Mouse (Mus musculus): ENCODE data around the gene Ogfrl1. TPM values are rescaled to one million over a fixed set of nuclear protein-coding genes. Genes with fewer than 3 reads are reported as not detected.

Gene Ogfrl1
- 1.6 and 1.9 TPM in 2 replicates for polyA plus RNA-seq (2015; fragmentation: Nextera tagmentation; extraction: Ambion mirVana)

DNA sequence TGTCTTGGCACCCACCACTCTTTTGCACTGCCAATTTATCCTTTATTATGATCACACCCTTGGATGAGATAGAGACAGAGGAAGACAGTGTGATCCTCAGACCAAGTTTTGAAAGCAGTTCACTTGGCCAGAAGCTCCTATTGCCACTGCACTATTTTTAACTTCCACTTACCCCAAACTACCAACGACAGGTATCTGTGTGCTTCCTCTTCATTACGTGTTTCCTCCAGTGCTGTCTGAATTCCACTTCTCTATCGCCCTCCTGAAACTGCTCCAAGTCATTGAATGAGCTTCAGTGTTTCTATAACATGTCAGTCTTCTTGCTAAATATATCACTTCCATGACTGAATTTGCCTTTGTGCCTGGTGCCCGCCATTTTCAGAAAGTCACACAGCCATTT, at the start of gene Ogfrl1:
Gene Ogfrl1 (minus strand): TSS at position 150 of the 400 bp plus-strand sequence.
- H3K9me3 ChIP-seq (ENCODE audit: control insufficient read depth, low read length), result no peaks in the 10 kb centered on the region
- 82% methylated on average over 4 of the region's 4 CpGs for WGBS
- H3K36me3 ChIP-seq (ENCODE audit: control insufficient read depth, insufficient read depth, low read length), result no peaks in the 10 kb centered on the region
- no peak within 1 kb of the TSS for H3K4me2 ChIP-seq (ENCODE audit: low read depth, low read length)
- no peaks in the 10 kb centered on the region for H3K4me1 ChIP-seq (ENCODE audit: control insufficient read depth, insufficient read depth, low read length)
- H3K27ac ChIP-seq (ENCODE audit: low read length), result no peak within 1 kb of the TSS
- no peaks in the 10 kb centered on the region for H3K27me3 ChIP-seq (replicated peaks; ENCODE audit: control insufficient read depth, insufficient read depth, low read length)
- H3K4me3 ChIP-seq (ENCODE audit: low read length), result no peak within 1 kb of the TSS
- no peak within 1 kb of the TSS for H3K9ac ChIP-seq (ENCODE audit: low read depth, low read length)
- no peak for ATAC-seq

GRCm38 (mm10) chr1:23445736-23446424, 48.3 kb upstream of the Ogfrl1 start:
- H3K4me2 ChIP-seq (ENCODE audit: low read depth, low read length), result no peak overlapping the region
- no peak overlapping the region for H3K9ac ChIP-seq (ENCODE audit: low read depth, low read length)
- no peak overlapping the region for H3K4me3 ChIP-seq (ENCODE audit: low read length)
- no peaks in the 10 kb centered on the region for H3K27me3 ChIP-seq (replicated peaks; ENCODE audit: control insufficient read depth, insufficient read depth, low read length)
- WGBS, result 75% methylated on average over 5 of the region's 5 CpGs
- H3K4me1 ChIP-seq (ENCODE audit: control insufficient read depth, insufficient read depth, low read length), result no peaks in the 10 kb centered on the region
- ATAC-seq, result no peak
- no peak overlapping the region for H3K27ac ChIP-seq (ENCODE audit: low read length)
- H3K36me3 ChIP-seq (ENCODE audit: control insufficient read depth, insufficient read depth, low read length), result no peaks in the 10 kb centered on the region
- H3K9me3 ChIP-seq (ENCODE audit: control insufficient read depth, low read length), result no peaks in the 10 kb centered on the region

DNA sequence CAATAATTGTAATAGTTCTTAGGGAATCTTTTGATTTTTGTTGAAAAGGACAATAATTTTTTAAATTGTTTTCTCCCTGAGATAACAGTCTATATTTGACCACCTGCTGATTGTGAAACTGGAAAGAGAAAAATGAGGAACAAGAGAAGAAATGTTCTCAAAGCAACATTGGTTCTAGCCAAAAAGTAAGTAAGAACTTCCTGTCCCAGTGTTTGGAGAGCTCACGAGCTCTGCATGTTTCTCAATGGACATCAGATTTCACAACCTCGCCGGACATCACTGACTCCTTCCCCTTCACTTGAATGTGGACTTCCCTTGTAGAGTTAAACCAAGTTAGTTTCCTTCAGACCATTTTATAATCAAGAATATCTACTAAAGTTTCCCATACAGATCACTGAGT, 36.0 kb upstream of the Ogfrl1 start:
- Histone ChIP-seq H3K36me3 (ENCODE audit: control insufficient read depth, insufficient read depth, low read length) (no peaks in the 10 kb centered on the region), H3K4me1 (ENCODE audit: control insufficient read depth, insufficient read depth, low read length) (no peaks in the 10 kb centered on the region), H3K27me3 (replicated peaks; ENCODE audit: control insufficient read depth, insufficient read depth, low read length) (no peaks in the 10 kb centered on the region), H3K9ac (ENCODE audit: low read depth, low read length) (no peak overlapping the region), H3K4me3 (ENCODE audit: low read length) (no peak overlapping the region), H3K4me2 (ENCODE audit: low read depth, low read length) (no peak overlapping the region), H3K9me3 (ENCODE audit: control insufficient read depth, low read length) (no peaks in the 10 kb centered on the region), H3K27ac (ENCODE audit: low read length) (no peak overlapping the region)
- 81% methylated on average over 3 of the region's 3 CpGs for WGBS
- no peak for ATAC-seq

- WGBS, result 78% methylated on average over 2 of the region's 2 CpGs
- H3K36me3 ChIP-seq (ENCODE audit: control insufficient read depth, insufficient read depth, low read length), result no peaks in the 10 kb centered on the region
- H3K4me1 ChIP-seq (ENCODE audit: control insufficient read depth, insufficient read depth, low read length), result no peaks in the 10 kb centered on the region
- H3K27ac ChIP-seq (ENCODE audit: low read length), result no peak overlapping the region
- no peaks in the 10 kb centered on the region for H3K9me3 ChIP-seq (ENCODE audit: control insufficient read depth, low read length)
- no peak for ATAC-seq
- H3K4me3 ChIP-seq (ENCODE audit: low read length), result no peak overlapping the region
- no peaks in the 10 kb centered on the region for H3K27me3 ChIP-seq (replicated peaks; ENCODE audit: control insufficient read depth, insufficient read depth, low read length)
- H3K4me2 ChIP-seq (ENCODE audit: low read depth, low read length), result no peak overlapping the region
- no peak overlapping the region for H3K9ac ChIP-seq (ENCODE audit: low read depth, low read length)
These were observed 28.9 kb upstream of the Ogfrl1 start for GRCm38 (mm10) chr1:23426447-23426846.

DNA sequence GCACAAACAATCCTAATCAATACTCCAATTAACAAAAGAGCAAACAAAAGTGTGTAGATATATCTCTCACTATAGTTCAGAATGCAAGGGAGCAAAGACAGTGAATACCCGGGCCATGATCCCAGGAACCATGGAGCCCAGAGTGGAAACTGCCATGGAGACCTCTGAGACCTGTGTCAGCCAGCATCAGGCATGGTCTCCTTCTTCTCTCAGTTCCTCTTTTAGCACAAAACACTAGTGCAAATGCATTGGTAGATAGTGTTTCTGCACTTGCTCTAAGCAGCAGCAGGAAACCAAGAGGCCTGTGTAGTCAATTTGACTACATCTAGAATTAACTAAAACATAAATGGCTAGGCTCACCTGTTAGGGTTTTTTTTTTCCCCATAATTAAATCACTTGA, 21.4 kb upstream of the Ogfrl1 start:
- Histone ChIP-seq H3K4me2 (ENCODE audit: low read depth, low read length) (no peak overlapping the region), H3K27me3 (replicated peaks; ENCODE audit: control insufficient read depth, insufficient read depth, low read length) (no peaks in the 10 kb centered on the region), H3K27ac (ENCODE audit: low read length) (no peak overlapping the region), H3K36me3 (ENCODE audit: control insufficient read depth, insufficient read depth, low read length) (no peaks in the 10 kb centered on the region), H3K9ac (ENCODE audit: low read depth, low read length) (no peak overlapping the region), H3K4me1 (ENCODE audit: control insufficient read depth, insufficient read depth, low read length) (no peaks in the 10 kb centered on the region), H3K9me3 (ENCODE audit: control insufficient read depth, low read length) (no peaks in the 10 kb centered on the region), H3K4me3 (ENCODE audit: low read length) (no peak overlapping the region)
- no peak for ATAC-seq
- 83% methylated on average over 1 of the region's 1 CpGs for WGBS

DNA sequence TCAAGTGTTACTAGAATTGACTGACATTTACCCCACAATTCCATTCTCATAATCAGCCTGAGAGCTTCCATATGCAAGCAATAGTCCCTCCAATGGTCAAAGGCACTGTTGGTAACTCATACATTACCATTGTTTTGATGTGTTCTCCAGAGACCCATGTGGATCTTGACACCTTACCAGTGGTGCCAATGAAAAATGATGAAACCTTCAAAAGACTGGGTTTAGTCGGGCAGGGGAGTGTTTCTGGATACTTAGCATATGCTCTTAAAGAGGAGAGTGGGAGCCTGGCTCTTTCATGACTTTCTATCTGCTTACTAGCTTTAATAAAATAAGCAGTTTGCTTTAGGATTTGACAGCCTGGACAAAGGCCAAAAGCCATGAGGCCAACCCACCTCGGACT, 20.5 kb upstream of the Ogfrl1 start:
- H3K27me3 ChIP-seq (replicated peaks; ENCODE audit: control insufficient read depth, insufficient read depth, low read length), result no peaks in the 10 kb centered on the region
- no peak overlapping the region for H3K27ac ChIP-seq (ENCODE audit: low read length)
- ATAC-seq, result no peak
- H3K9me3 ChIP-seq (ENCODE audit: control insufficient read depth, low read length), result no peaks in the 10 kb centered on the region
- H3K36me3 ChIP-seq (ENCODE audit: control insufficient read depth, insufficient read depth, low read length), result no peaks in the 10 kb centered on the region
- H3K4me1 ChIP-seq (ENCODE audit: control insufficient read depth, insufficient read depth, low read length), result no peaks in the 10 kb centered on the region
- H3K4me2 ChIP-seq (ENCODE audit: low read depth, low read length), result no peak overlapping the region
- 59% methylated on average over 2 of the region's 2 CpGs for WGBS
- no peak overlapping the region for H3K4me3 ChIP-seq (ENCODE audit: low read length)
- H3K9ac ChIP-seq (ENCODE audit: low read depth, low read length), result no peak overlapping the region

- no peak for ATAC-seq
These were observed 20.0 kb upstream of the Ogfrl1 start for GRCm38 (mm10) chr1:23417562-23417961.

GRCm38 (mm10) chr1:23411533-23411932, 14.0 kb upstream of the Ogfrl1 start:
- 89% methylated on average over 5 of the region's 5 CpGs for WGBS
- Histone ChIP-seq H3K36me3 (ENCODE audit: control insufficient read depth, insufficient read depth, low read length) (no peaks in the 10 kb centered on the region), H3K27me3 (replicated peaks; ENCODE audit: control insufficient read depth, insufficient read depth, low read length) (no peaks in the 10 kb centered on the region), H3K4me1 (ENCODE audit: control insufficient read depth, insufficient read depth, low read length) (no peaks in the 10 kb centered on the region), H3K4me2 (ENCODE audit: low read depth, low read length) (no peak overlapping the region), H3K9ac (ENCODE audit: low read depth, low read length) (no peak overlapping the region), H3K9me3 (ENCODE audit: control insufficient read depth, low read length) (no peaks in the 10 kb centered on the region), H3K4me3 (ENCODE audit: low read length) (no peak overlapping the region), H3K27ac (ENCODE audit: low read length) (no peak overlapping the region)
- ATAC-seq, result no peak

More at GRCm38 (mm10) chr1:23417562-23417961, 20.0 kb upstream of the Ogfrl1 start:
- 94% methylated on average over 3 of the region's 3 CpGs for WGBS
- no peak overlapping the region for H3K4me2 ChIP-seq (ENCODE audit: low read depth, low read length)
- H3K4me1 ChIP-seq (ENCODE audit: control insufficient read depth, insufficient read depth, low read length), result no peaks in the 10 kb centered on the region
- H3K27me3 ChIP-seq (replicated peaks; ENCODE audit: control insufficient read depth, insufficient read depth, low read length), result no peaks in the 10 kb centered on the region
- H3K27ac ChIP-seq (ENCODE audit: low read length), result no peak overlapping the region
- H3K9ac ChIP-seq (ENCODE audit: low read depth, low read length), result no peak overlapping the region
- H3K4me3 ChIP-seq (ENCODE audit: low read length), result no peak overlapping the region
- H3K36me3 ChIP-seq (ENCODE audit: control insufficient read depth, insufficient read depth, low read length), result no peaks in the 10 kb centered on the region
- no peaks in the 10 kb centered on the region for H3K9me3 ChIP-seq (ENCODE audit: control insufficient read depth, low read length)

DNA sequence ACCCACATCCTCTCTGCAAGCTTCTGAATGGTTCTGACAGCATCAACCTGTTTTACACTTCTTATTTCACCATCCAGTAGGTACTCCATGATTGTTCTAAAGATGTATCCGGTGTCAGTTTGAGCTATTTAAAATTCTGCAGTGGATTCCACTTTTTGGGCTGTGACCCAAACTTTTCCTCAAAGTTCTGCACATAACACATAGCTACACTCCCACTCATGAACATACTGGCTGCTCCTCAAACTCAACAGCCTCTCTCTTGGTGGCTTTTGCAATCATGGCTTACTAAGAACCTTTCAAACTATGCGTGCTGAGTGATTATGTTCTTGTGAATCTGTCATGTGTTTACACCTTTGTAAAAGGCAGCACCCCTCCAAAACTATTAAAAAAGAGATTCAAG, 12.4 kb upstream of the Ogfrl1 start:
- no peak overlapping the region for H3K27ac ChIP-seq (ENCODE audit: low read length)
- no peak overlapping the region for H3K4me2 ChIP-seq (ENCODE audit: low read depth, low read length)
- H3K4me1 ChIP-seq (ENCODE audit: control insufficient read depth, insufficient read depth, low read length), result no peaks in the 10 kb centered on the region
- no peaks in the 10 kb centered on the region for H3K27me3 ChIP-seq (replicated peaks; ENCODE audit: control insufficient read depth, insufficient read depth, low read length)
- H3K4me3 ChIP-seq (ENCODE audit: low read length), result no peak overlapping the region
- 77% methylated on average over 2 of the region's 2 CpGs for WGBS
- ATAC-seq, result no peak
- H3K36me3 ChIP-seq (ENCODE audit: control insufficient read depth, insufficient read depth, low read length), result no peaks in the 10 kb centered on the region
- H3K9ac ChIP-seq (ENCODE audit: low read depth, low read length), result no peak overlapping the region
- no peaks in the 10 kb centered on the region for H3K9me3 ChIP-seq (ENCODE audit: control insufficient read depth, low read length)

DNA sequence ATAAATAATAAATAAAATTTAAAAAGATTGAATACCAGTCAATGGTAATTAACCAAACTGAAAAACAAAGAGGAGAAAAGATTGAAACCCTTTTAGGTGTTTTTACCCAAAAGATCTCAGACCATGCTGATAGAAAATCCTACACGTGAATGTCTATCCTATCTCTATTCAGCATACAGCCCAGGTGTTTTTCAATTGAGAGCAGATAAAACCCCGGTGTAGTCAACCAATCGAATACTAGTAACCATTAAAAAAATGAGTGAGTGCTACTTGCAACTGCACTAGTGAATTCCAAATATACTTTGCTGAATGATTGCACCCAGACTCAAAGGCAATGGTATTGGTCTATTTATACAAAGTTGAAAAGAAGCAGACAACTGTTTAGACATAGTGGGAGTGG, 4.8 kb upstream of the Ogfrl1 start:
- 65% methylated on average over 3 of the region's 3 CpGs for WGBS
- no peaks in the 10 kb centered on the region for H3K27me3 ChIP-seq (replicated peaks; ENCODE audit: control insufficient read depth, insufficient read depth, low read length)
- H3K9me3 ChIP-seq (ENCODE audit: control insufficient read depth, low read length), result no peaks in the 10 kb centered on the region
- no peaks in the 10 kb centered on the region for H3K36me3 ChIP-seq (ENCODE audit: control insufficient read depth, insufficient read depth, low read length)
- no peak for ATAC-seq
- H3K27ac ChIP-seq (ENCODE audit: low read length), result no peak overlapping the region
- H3K4me1 ChIP-seq (ENCODE audit: control insufficient read depth, insufficient read depth, low read length), result no peaks in the 10 kb centered on the region
- no peak overlapping the region for H3K4me2 ChIP-seq (ENCODE audit: low read depth, low read length)
- no peak overlapping the region for H3K4me3 ChIP-seq (ENCODE audit: low read length)
- H3K9ac ChIP-seq (ENCODE audit: low read depth, low read length), result no peak overlapping the region
